Mouse (Mus musculus): ENCODE results near the gene Pacrg. TPM values are rescaled to one million over a fixed set of nuclear protein-coding genes. Genes with fewer than 3 reads are reported as not detected.
A peak's percentile ranks its signal among the peaks of the same experiment; 100 is the strongest.

Pacrg gene
- total RNA-seq, 2 experiments from 2014 or later, result not detected

- ATAC-seq (replicated peaks; ENCODE audit: poor library complexity, severe bottlenecking), result no peak
These were observed 422.4 kb downstream of the Pacrg start for GRCm38 (mm10) chr17:10417558-10418253.

GRCm38 (mm10) chr17:10416995-10417394 is 423.1 kb downstream of the Pacrg start:
- no peak for ATAC-seq (replicated peaks; ENCODE audit: poor library complexity, severe bottlenecking)

GRCm38 (mm10) chr17:10416101-10416500 is 424.0 kb downstream of the Pacrg start:
- ATAC-seq (replicated peaks; ENCODE audit: poor library complexity, severe bottlenecking), result no peak

GRCm38 (mm10) chr17:10414383-10414782 is 425.7 kb downstream of the Pacrg start:
- ATAC-seq (replicated peaks; ENCODE audit: poor library complexity, severe bottlenecking), result no peak

GRCm38 (mm10) chr17:10413870-10414269 is 426.2 kb downstream of the Pacrg start:
- no peak for ATAC-seq (replicated peaks; ENCODE audit: poor library complexity, severe bottlenecking)

- ATAC-seq (replicated peaks; ENCODE audit: poor library complexity, severe bottlenecking), result no peak; the same call in 1 of the 2 replicates
These were observed 429.3 kb downstream of the Pacrg start for GRCm38 (mm10) chr17:10410597-10411476.

GRCm38 (mm10) chr17:10408681-10409081 is 431.4 kb downstream of the Pacrg start:
- ATAC-seq (replicated peaks; ENCODE audit: poor library complexity, severe bottlenecking), result peak; percentile 67

GRCm38 (mm10) chr17:10407031-10407722 is 432.9 kb downstream of the Pacrg start:
- no peak for ATAC-seq (replicated peaks; ENCODE audit: poor library complexity, severe bottlenecking)

GRCm38 (mm10) chr17:10406311-10406710 is 433.8 kb downstream of the Pacrg start:
- ATAC-seq (replicated peaks; ENCODE audit: poor library complexity, severe bottlenecking), result no peak

- ATAC-seq (replicated peaks; ENCODE audit: poor library complexity, severe bottlenecking), result no peak
These were observed 434.2 kb downstream of the Pacrg start for GRCm38 (mm10) chr17:10405906-10406305.

GRCm38 (mm10) chr17:10403186-10403585 is 436.9 kb downstream of the Pacrg start:
- no peak for ATAC-seq (replicated peaks; ENCODE audit: poor library complexity, severe bottlenecking)

GRCm38 (mm10) chr17:10402064-10402640 is 438.0 kb downstream of the Pacrg start:
- no peak for ATAC-seq (replicated peaks; ENCODE audit: poor library complexity, severe bottlenecking)

- ATAC-seq (replicated peaks; ENCODE audit: poor library complexity, severe bottlenecking), result no peak
These were observed 438.6 kb downstream of the Pacrg start for GRCm38 (mm10) chr17:10401529-10401928.

- no peak for ATAC-seq (replicated peaks; ENCODE audit: poor library complexity, severe bottlenecking)
These were observed 440.4 kb downstream of the Pacrg start for GRCm38 (mm10) chr17:10399706-10400105.

- no peak for ATAC-seq (replicated peaks; ENCODE audit: poor library complexity, severe bottlenecking)
These were observed 441.2 kb downstream of the Pacrg start for GRCm38 (mm10) chr17:10398871-10399270.

- no peak; the same call in 1 of the 2 replicates for ATAC-seq (replicated peaks; ENCODE audit: poor library complexity, severe bottlenecking)
These were observed 442.0 kb downstream of the Pacrg start for GRCm38 (mm10) chr17:10397924-10398627.

- ATAC-seq (replicated peaks; ENCODE audit: poor library complexity, severe bottlenecking), result no peak
These were observed 442.8 kb downstream of the Pacrg start for GRCm38 (mm10) chr17:10397336-10397735.

GRCm38 (mm10) chr17:10396863-10397262 is 443.2 kb downstream of the Pacrg start:
- ATAC-seq (replicated peaks; ENCODE audit: poor library complexity, severe bottlenecking), result no peak

GRCm38 (mm10) chr17:10394855-10395254 is 445.3 kb downstream of the Pacrg start:
- ATAC-seq (replicated peaks; ENCODE audit: poor library complexity, severe bottlenecking), result peak; percentile 23; the same call in 1 of the 2 replicates

- ATAC-seq (replicated peaks; ENCODE audit: poor library complexity, severe bottlenecking), result no peak
These were observed 446.3 kb downstream of the Pacrg start for GRCm38 (mm10) chr17:10393766-10394165.

All from granulocyte monocyte progenitor cell, adult 5-6 weeks (primary cell).